In genomic region chr8:116656811-116657210, GRCm38 (mm10) we compare ENCODE assay signal across 22 mouse cellular contexts.
DNase-seq lines count a peak whose midpoint lies in the region; ATAC-seq and TF ChIP-seq lines count a peak whose summit lies in the region.
"Had no signal": no experiment of that assay in that cellular context is flagged by ENCODE, and none has a peak within 500 bp of the region (broad histone marks: within the 10 kb centered on the region; RNA-seq: fewer than 3 reads in every experiment).

No protein-coding gene starts in this region.

- TF ChIP-seq POLR2A in heart, adult 2 months (IDR thresholded peaks at IDR 0.05; ENCODE audit: insufficient read depth, low read depth, low read length), result no peak

- H3K27ac ChIP-seq in heart, embryonic 10.5 days, result no peak overlapping the region
- H3K27ac ChIP-seq in heart, adult 2 months, result no peak overlapping the region
- H3K27ac ChIP-seq in left cerebral cortex, adult 2 months, result peak overlapping the region; percentile 38; the same call in 1 of the 2 replicates
- no peak overlapping the region for H3K27ac ChIP-seq in forebrain, embryonic 16.5 days (ENCODE audit: low read length)
- H3K27ac ChIP-seq: embryonic facial prominence, embryonic 13.5 days; embryonic facial prominence, embryonic 15.5 days; forebrain, embryonic 10.5 days; forebrain, embryonic 12.5 days had no signal

- H3K36me3 ChIP-seq in heart, embryonic 10.5 days, result no peaks in the 10 kb centered on the region
- H3K36me3 ChIP-seq in heart, adult 2 months (ENCODE audit: control insufficient read depth, insufficient read depth, low read length), result no peaks in the 10 kb centered on the region
- no peaks in the 10 kb centered on the region for H3K36me3 ChIP-seq in forebrain, embryonic 16.5 days (ENCODE audit: control insufficient read depth, insufficient read depth)
- H3K36me3 ChIP-seq: embryonic facial prominence, embryonic 13.5 days; embryonic facial prominence, embryonic 15.5 days; forebrain, embryonic 10.5 days; forebrain, embryonic 12.5 days had no signal

- no peak for TF ChIP-seq CTCF in heart, adult 2 months (IDR thresholded peaks at IDR 0.05)
- TF ChIP-seq CTCF in left cerebral cortex, adult 2 months (IDR thresholded peaks at IDR 0.05), result no peak

- H3K4me3 ChIP-seq in heart, embryonic 10.5 days, result no peak overlapping the region
- H3K4me3 ChIP-seq in heart, adult 2 months, result no peak overlapping the region
- no peak overlapping the region for H3K4me3 ChIP-seq in left cerebral cortex, adult 2 months
- H3K4me3 ChIP-seq in forebrain, embryonic 16.5 days (replicated peaks; ENCODE audit: low read length), result no peak overlapping the region
- H3K4me3 ChIP-seq: embryonic facial prominence, embryonic 13.5 days; embryonic facial prominence, embryonic 15.5 days; erythroblast, embryonic 14.5 days; forebrain, embryonic 10.5 days; forebrain, embryonic 12.5 days had no signal

- ATAC-seq in forebrain, embryonic 16.5 days, result no peak
- ATAC-seq: forebrain, embryonic 14.5 days; forebrain, postnatal 0 days had no signal

- peak; percentile 66 for DNase-seq in heart, embryonic 10.5 days (ENCODE audit: low spot score)
- no peak for DNase-seq in heart, adult 2 months
- DNase-seq in left cerebral cortex, adult 2 months (ENCODE audit: extremely low spot score in 1 of 2, low spot score in 2 of 2), result no peak
- no peak for DNase-seq in left cerebral cortex, postnatal 10 days (ENCODE audit: extremely low spot score in 1 of 2, low spot score in 2 of 2)
- DNase-seq: adrenal gland, adult 2 months; adrenal gland, postnatal 10 days; adrenal gland, postnatal 25 days; cerebellum, adult 11 months; cerebellum, adult 18-20 months; cerebellum, adult 8-10 months; cerebellum, adult 9-11 months; cerebellum, postnatal 14 days; cerebellum, postnatal 36 days; embryo, embryonic 11 days had no signal

- intact Hi-C loops in heart, adult 2 months (cut with DNase I), result no loop called here
- intact Hi-C loops in left cerebral cortex, adult 2 months (cut with DNase I), result no loop called here
- intact Hi-C loops in left cerebral cortex, postnatal 10 days (cut with DNase I), result no loop called here

- no peak for TF ChIP-seq EP300 in heart, adult 2 months (IDR thresholded peaks at IDR 0.05; ENCODE audit: insufficient read depth, low read depth, low read length)

- H3K27me3 ChIP-seq in heart, embryonic 10.5 days (ENCODE audit: insufficient read depth, poor library complexity, severe bottlenecking), result no peaks in the 10 kb centered on the region
- no peaks in the 10 kb centered on the region for H3K27me3 ChIP-seq in heart, adult 2 months (ENCODE audit: control insufficient read depth, insufficient read depth, low read length)
- no peaks in the 10 kb centered on the region for H3K27me3 ChIP-seq in forebrain, embryonic 16.5 days (replicated peaks; ENCODE audit: control insufficient read depth, insufficient read depth, low read length)
- H3K27me3 ChIP-seq: embryonic facial prominence, embryonic 13.5 days; embryonic facial prominence, embryonic 15.5 days; forebrain, embryonic 12.5 days had no signal

- no peaks in the 10 kb centered on the region for H3K4me1 ChIP-seq in heart, embryonic 10.5 days
- no peaks in the 10 kb centered on the region; the same call in 1 of the 2 replicates for H3K4me1 ChIP-seq in heart, adult 2 months (ENCODE audit: control insufficient read depth, insufficient read depth, low read length)
- peaks cover 4% of the 10 kb centered on the region for H3K4me1 ChIP-seq in forebrain, embryonic 16.5 days (replicated peaks; ENCODE audit: control insufficient read depth, insufficient read depth, low read length)
- H3K4me1 ChIP-seq: embryonic facial prominence, embryonic 13.5 days; embryonic facial prominence, embryonic 15.5 days had no signal

- no peaks in the 10 kb centered on the region for H3K79me2 ChIP-seq in heart, adult 2 months (replicated peaks; ENCODE audit: control insufficient read depth, insufficient read depth, low read length)

- H3K9me3 ChIP-seq in heart, embryonic 10.5 days, result no peaks in the 10 kb centered on the region
- no peaks in the 10 kb centered on the region for H3K9me3 ChIP-seq in forebrain, embryonic 16.5 days (ENCODE audit: control insufficient read depth, low read length)
- H3K9me3 ChIP-seq: embryonic facial prominence, embryonic 13.5 days; embryonic facial prominence, embryonic 15.5 days; forebrain, embryonic 10.5 days; forebrain, embryonic 12.5 days had no signal

- no peak overlapping the region for H3K4me2 ChIP-seq in forebrain, embryonic 16.5 days (ENCODE audit: low read length)
- H3K4me2 ChIP-seq: embryonic facial prominence, embryonic 13.5 days; embryonic facial prominence, embryonic 15.5 days; forebrain, embryonic 12.5 days had no signal

- no peak overlapping the region for H3K9ac ChIP-seq in heart, adult 2 months (ENCODE audit: low read depth, low read length)
- no peak overlapping the region for H3K9ac ChIP-seq in forebrain, embryonic 16.5 days (replicated peaks; ENCODE audit: low read depth, low read length)
- H3K9ac ChIP-seq: embryonic facial prominence, embryonic 13.5 days; embryonic facial prominence, embryonic 15.5 days; forebrain, embryonic 12.5 days; forebrain, postnatal 0 days had no signal

- 84% methylated on average over 3 of the region's 3 CpGs for WGBS in heart, embryonic 10.5 days
- WGBS in heart, adult 2 months, result 94% methylated on average over 3 of the region's 3 CpGs
- 78% methylated on average over 3 of the region's 3 CpGs for WGBS in forebrain, embryonic 16.5 days
